Mouse (Mus musculus): Measurements from ENCODE around the gene Cpt1b. TPM values are rescaled to one million over a fixed set of nuclear protein-coding genes. Genes with fewer than 3 reads are reported as not detected.

Cpt1b gene
- total RNA-seq (2023), result 1 to 10 TPM; 6.8 to 9.8 TPM

DNA sequence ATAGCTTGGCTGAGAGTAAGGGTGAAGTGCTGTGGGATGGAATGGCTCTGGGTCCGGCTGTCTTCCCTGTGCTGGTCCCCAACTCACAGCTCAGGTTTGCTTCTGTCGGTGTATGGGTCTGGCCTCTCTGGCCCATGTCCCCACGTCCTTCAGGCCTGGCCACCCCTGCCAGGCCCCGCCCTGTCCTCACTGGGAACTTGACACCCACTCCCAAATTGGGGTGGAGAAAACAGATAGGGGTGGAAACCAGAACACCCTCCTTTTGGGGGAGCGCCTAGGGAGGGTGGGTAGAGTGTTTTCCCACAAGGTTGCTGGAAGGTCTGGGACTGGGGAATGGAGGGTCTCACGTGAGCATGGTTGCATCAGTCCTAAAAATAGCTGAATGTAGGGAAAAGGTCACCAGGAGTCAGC, at the start of gene Cpt1b:
TSS of gene Cpt1b (minus strand) at position 153 of the 411 bp plus-strand sequence.

DNA sequence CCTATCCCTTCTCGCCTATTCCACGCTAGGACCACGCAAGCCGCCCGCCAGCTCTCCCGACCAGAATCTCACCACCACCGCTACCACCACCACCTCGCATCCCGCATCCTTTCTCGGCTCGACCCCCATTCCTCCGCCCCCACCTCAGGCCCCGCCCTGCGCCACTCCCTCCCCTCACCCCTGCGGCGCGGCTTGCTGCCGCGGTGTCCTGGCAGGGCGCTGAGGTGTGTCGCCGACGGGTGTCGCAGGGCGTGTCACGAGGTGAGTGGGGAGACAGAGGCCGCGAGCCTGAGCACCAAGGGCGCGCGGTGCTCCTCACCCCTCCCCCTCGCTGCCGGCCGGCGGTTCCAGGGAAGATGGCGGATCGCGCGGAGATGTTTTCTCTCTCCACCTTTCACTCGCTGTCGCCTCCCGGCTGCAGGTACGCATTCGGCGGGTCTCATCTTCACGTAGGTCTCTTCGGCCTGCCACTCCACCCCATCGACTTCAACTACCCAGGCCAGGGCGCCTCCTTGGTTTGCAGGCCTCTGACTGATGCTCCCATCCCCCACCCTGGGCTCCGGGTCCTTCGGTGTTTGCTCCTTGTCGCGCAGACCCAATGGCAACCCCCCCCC, 28.3 kb upstream of the Cpt1b start, which contains the start of gene Mapk8ip2:
TSS of gene Mapk8ip2 (plus strand) at position 49 of the 614 bp plus-strand sequence.

DNA sequence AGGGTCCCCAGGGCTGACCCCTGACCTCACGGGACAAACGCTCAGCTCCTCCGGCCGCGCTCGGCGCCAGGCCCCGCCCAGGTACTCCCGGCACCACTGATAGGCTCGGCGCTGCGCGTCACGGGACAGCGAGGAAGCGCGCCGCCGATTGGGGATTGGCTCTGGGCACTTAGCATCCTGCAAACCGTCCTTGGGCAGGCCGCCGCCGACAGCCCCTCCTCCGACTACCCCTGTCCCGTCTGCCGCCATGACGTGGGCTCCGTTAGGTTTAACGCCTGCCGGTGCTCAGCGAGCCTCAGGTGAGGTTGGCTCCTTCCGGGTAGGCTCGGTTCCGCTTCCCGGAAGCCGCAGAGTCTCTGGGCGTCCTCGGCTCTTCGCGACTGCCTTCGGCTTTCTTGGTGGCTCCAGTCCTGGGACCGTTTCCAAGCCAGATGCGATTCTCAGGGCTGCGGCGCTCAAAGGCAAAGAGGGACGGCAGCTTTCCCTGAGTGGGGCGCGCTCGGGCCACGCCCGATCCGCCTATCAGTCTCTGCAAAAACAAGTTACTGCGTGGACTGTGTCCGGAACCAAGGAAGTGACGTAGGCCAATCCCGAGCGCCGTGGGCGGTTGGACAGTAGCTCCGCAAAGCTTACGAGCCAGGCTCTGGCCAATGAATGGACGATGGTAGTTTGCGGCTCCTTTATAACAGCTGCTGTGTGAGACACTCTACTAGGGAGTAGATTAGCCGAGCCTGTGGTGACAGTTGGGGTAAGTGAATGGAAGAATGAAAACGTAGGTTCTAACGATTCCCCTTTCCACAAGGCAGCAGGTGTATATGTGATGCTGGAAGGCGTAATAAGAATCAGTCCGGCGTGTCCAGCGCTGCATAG, 3.9 kb upstream of the Cpt1b start, which contains the start of the genes C730034F03Rik, Gm44502 and Chkb:
TSS of gene C730034F03Rik (plus strand) at position 238 of the 870 bp plus-strand sequence.
TSS of gene Gm44502 (minus strand) at position 345 of the 870 bp plus-strand sequence.
TSS of gene Chkb (minus strand) at position 557 of the 870 bp plus-strand sequence.

DNA sequence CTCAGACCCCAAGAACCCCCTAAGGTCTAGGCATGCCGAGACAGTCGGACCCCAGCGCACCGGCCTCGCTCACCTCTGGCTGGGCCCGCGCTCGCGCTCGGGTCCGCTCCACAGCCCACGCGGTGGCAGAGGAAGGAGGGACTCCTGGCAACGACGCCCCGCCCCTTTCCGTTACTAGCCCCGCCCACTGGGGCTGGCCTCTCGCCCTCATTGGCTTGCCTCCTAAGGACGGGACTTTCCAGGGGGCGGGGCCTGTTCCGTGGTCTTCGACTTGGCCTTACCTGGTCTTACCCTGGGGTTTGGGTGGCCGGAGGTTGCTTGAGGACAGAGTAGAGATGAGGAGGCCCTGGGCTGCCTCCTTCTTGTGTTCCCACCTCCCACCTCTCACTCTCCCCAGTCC, 15.5 kb downstream of the Cpt1b start, which contains the start of gene Syce3:
TSS of gene Syce3 (minus strand) at position 386 of the 400 bp plus-strand sequence.

DNA sequence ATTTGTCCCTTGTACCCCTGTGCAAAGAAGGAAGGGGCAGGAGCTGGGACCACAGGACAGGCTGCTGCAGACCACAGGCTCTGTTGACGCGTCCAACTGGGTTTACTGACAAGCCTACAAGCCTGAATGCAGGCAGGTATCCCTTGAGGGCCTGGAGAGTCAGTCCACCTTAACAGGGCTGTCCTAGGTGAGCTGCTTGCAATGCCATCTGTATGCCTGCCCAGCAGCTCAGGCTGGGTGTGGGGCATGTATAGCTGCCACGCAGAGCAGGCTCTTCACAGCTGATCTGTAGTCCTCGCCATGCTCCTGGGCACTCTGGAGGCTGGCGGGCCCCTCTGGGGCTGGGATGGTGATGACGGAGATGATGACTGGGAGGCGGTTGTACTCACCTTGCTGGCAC, 41.0 kb downstream of the Cpt1b start, which contains the start of gene Klhdc7b:
TSS of gene Klhdc7b (plus strand) at position 301 of the 400 bp plus-strand sequence.

DNA sequence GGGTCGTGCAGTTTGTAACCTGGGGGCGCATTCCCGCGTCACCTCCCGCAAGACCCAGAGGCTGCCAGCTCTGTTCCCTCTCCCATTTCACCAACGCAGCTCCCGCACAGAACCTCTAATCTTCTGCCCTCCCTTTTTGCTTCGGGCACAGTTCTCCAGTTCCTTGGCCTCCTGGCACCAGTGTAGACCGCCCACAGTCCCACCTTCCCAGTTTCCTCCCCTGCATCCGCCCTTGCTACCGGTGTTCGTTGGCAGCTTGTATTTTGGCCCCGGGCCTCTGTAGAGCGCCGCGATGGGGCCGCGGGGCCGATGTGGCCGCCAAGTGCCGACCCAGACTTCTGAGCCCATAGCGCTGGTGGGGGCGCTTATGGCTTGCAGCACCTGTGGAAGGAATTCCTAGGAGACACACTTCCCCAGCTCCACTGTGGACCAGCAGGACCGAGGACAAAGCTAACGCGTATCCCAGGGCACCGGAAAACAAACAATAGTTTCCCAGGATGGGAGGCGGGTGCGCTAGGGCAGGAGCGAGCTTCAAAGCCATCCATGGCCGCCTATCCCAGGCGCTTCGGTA, 46.7 kb downstream of the Cpt1b start, which contains the start of gene Odf3b:
TSS of gene Odf3b (minus strand) at position 452 of the 571 bp plus-strand sequence.

DNA sequence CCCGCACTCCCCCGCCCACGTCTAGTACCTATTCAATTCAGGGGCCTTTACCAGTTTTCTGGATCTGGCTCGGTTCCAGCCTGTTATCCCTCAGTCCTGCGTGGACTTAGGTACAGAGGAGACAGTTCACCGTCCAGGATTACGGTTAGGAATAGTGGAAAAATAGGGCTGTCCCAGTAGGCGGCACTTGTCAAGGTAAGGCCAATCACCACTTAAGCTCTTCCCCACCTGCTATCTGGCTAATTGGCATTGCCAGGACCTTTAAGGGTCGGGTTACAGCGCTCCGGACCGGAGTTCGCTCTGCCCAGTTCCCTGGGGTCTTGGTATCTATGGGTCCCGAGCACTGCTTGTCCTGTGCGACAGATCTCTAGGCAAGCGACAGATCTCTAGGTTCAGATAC, 48.7 kb downstream of the Cpt1b start, which contains the start of gene Tymp:
TSS of gene Tymp (minus strand) at position 83 of the 400 bp plus-strand sequence.

DNA sequence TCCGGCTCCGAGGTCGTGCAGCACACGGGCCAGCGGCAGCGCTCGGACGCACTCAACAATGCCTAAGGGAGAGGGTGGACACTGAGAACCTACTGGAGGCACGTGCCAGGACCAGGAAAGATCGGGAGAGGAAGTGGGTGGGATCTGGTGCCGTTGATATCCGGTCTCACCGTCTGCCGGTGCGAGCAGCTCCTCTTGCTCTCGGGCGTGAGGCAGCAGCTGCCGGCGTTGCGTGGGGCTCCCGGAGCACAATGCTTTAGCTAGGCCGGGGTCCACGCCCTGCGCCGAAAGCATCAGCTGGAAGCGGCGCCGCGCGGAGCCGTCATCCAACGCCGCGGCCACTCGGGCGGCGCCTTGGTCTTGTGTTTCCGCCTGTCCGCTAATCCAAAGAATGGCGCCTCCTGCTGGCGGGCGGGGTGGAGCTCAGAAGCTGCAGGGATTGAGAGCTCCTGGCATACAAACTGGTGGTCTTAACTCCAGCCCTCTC, 51.9 kb downstream of the Cpt1b start, which contains the start of gene Sco2:
TSS of gene Sco2 (minus strand) at position 85 of the 487 bp plus-strand sequence.

Other genes with a start within 250 kb of the Cpt1b start
- gene Plxnb2, start 245.1 kb downstream of the Cpt1b start, total RNA-seq (2023), result 10 to 100 TPM in 1 of 2 experiments, 1 to 10 TPM in 1; 9.8 to 12.8 TPM
- 10 to 100 TPM; 34.3 to 37.2 TPM for gene Dennd6b, start 229.4 kb downstream of the Cpt1b start, total RNA-seq (2023)
- 10 to 100 TPM; 59.2 to 68.8 TPM for gene Ppp6r2, start 214.3 kb downstream of the Cpt1b start, total RNA-seq (2023)
- 100 to 1,000 TPM; 240 to 267 TPM for gene Sbf1, start 110.6 kb downstream of the Cpt1b start, total RNA-seq (2023)
- gene Adm2, start 103.1 kb downstream of the Cpt1b start, total RNA-seq (2023), result not detected
- not detected for gene Miox, start 91.5 kb downstream of the Cpt1b start, total RNA-seq (2023)
- gene Lmf2, start 70.2 kb downstream of the Cpt1b start, total RNA-seq (2023), result 10 to 100 TPM; 50.3 to 51.8 TPM
- 100 to 1,000 TPM; 130 to 147 TPM for gene Ncaph2, start 70.1 kb downstream of the Cpt1b start, total RNA-seq (2023)
- gene Sco2, start 52.0 kb downstream of the Cpt1b start, total RNA-seq (2023), result 10 to 100 TPM; 17.2 to 20.1 TPM
- 1 to 10 TPM in 1 of 2 experiments, under 1 TPM in 1; 0.59 to 1.4 TPM for gene Tymp, start 48.8 kb downstream of the Cpt1b start, total RNA-seq (2023)
- not detected for gene Odf3b, start 46.6 kb downstream of the Cpt1b start, total RNA-seq (2023)
- gene Klhdc7b, start 40.9 kb downstream of the Cpt1b start, total RNA-seq (2023), result not detected
- gene Syce3, start 15.4 kb downstream of the Cpt1b start, total RNA-seq (2023), result not detected
- 10 to 100 TPM; 12.2 to 15.8 TPM for gene C730034F03Rik, start 3.7 kb upstream of the Cpt1b start, total RNA-seq (2023)
- not detected for gene Gm44502, start 3.8 kb upstream of the Cpt1b start, total RNA-seq (2023)
- gene Chkb, start 4.0 kb upstream of the Cpt1b start, total RNA-seq (2023), result 100 to 1,000 TPM; 245 to 328 TPM
- not detected for gene Mapk8ip2, start 28.1 kb upstream of the Cpt1b start, total RNA-seq (2023)
- gene Arsa, start 51.6 kb upstream of the Cpt1b start, total RNA-seq (2023), result 10 to 100 TPM; 15.8 to 18.1 TPM
- not detected for gene Shank3, start 73.8 kb upstream of the Cpt1b start, total RNA-seq (2023)
- not detected for gene Acr, start 142.5 kb upstream of the Cpt1b start, total RNA-seq (2023)
- gene Rabl2, start 166.1 kb upstream of the Cpt1b start, total RNA-seq (2023), result 1 to 10 TPM; 2.6 to 8.5 TPM